In genomic region chr1:40773234-40773633, GRCm38 (mm10) we compare ENCODE assay signal across 31 mouse cellular contexts. TPM values are rescaled to one million over a fixed set of nuclear protein-coding genes. Genes with fewer than 3 reads are reported as not detected.
DNase-seq lines count a peak whose midpoint lies in the region; ATAC-seq and TF ChIP-seq lines count a peak whose summit lies in the region.
"Had no signal": no experiment of that assay in that cellular context is flagged by ENCODE, and none has a peak within 500 bp of the region (broad histone marks: within the 10 kb centered on the region; RNA-seq: fewer than 3 reads in every experiment).

No protein-coding gene starts in this region.

- H3K4me3 ChIP-seq in liver, embryonic 14.5 days (ENCODE audit: insufficient read depth in 1 of 2, low read depth in 2 of 2, low read length in 2 of 2) = no peak overlapping the region
- H3K4me3 ChIP-seq: embryonic facial prominence, embryonic 10.5 days; embryonic facial prominence, embryonic 13.5 days; heart, embryonic 12.5 days; heart, embryonic 15.5 days; hindbrain, embryonic 15.5 days had no signal

- no peaks in the 10 kb centered on the region for H3K36me3 ChIP-seq in liver, embryonic 14.5 days (replicated peaks; ENCODE audit: control insufficient read depth, insufficient read depth, low read depth)
- H3K36me3 ChIP-seq: heart, embryonic 15.5 days had no signal

- H3K4me2 ChIP-seq in liver, embryonic 14.5 days (ENCODE audit: low read depth) = peak overlapping the region; percentile 71
- H3K4me2 ChIP-seq: embryonic facial prominence, embryonic 13.5 days; heart, embryonic 12.5 days; heart, embryonic 15.5 days; hindbrain, embryonic 15.5 days had no signal

- no peaks in the 10 kb centered on the region for H3K9me3 ChIP-seq in liver, embryonic 14.5 days (ENCODE audit: control insufficient read depth, low read length)
- H3K9me3 ChIP-seq: embryonic facial prominence, embryonic 10.5 days; embryonic facial prominence, embryonic 13.5 days; heart, embryonic 12.5 days; heart, embryonic 15.5 days; hindbrain, embryonic 15.5 days had no signal

- intact Hi-C loops in heart, postnatal 14 days (cut with DNase I) = no loop called here

- no peak for TF ChIP-seq EP300 in liver, embryonic 14.5 days (IDR thresholded peaks at IDR 0.05; ENCODE audit: low read depth)

- peak; percentile 53 for DNase-seq in heart, adult 11 months
- DNase-seq in heart, adult 8-10 months (ENCODE audit: low spot score) = no peak
- DNase-seq in 3134 (ENCODE audit: extremely low read depth, insufficient read length, low spot score) = peak; percentile 27
- peak; percentile 8 for DNase-seq in Muller cell, postnatal 12 days (ENCODE audit: inconsistent ontology term)
- no peak for DNase-seq in liver, embryonic 14.5 days (ENCODE audit: low read depth in 3 of 3, low spot score in 3 of 3)
- no peak for DNase-seq in kidney, adult 8-10 months
- DNase-seq in heart, postnatal 14 days = no peak
- no peak for DNase-seq in ovary, postnatal 10 days (ENCODE audit: low spot score)
- DNase-seq: adrenal gland, adult 8-10 months; adrenal gland, postnatal 25 days; cerebellum, adult 11-12 months; cerebellum, adult 8-10 months; cerebellum, postnatal 10 days; cerebellum, postnatal 36 days; embryo, embryonic 11 days; gastrocnemius, postnatal 10 days; gastrocnemius, postnatal 36 days; heart, postnatal 10 days; heart, postnatal 4 days had no signal

- peaks cover 12 to 17% of the 10 kb centered on the region in 2 experiments; a peak in 3 of 4 replicates for H3K4me1 ChIP-seq in liver, embryonic 14.5 days (replicated peaks; ENCODE audit: control insufficient read depth in 2 of 2, insufficient read depth in 2 of 2, low read length in 1 of 2)
- H3K4me1 ChIP-seq: heart, embryonic 12.5 days; heart, embryonic 15.5 days; hindbrain, embryonic 15.5 days had no signal

- no peak overlapping the region for H3K27ac ChIP-seq in liver, embryonic 14.5 days
- H3K27ac ChIP-seq: embryonic facial prominence, embryonic 10.5 days; embryonic facial prominence, embryonic 13.5 days; heart, embryonic 15.5 days; hindbrain, embryonic 15.5 days had no signal

- H3K27me3 ChIP-seq in liver, embryonic 14.5 days (ENCODE audit: control insufficient read depth, insufficient read depth, low read length) = no peaks in the 10 kb centered on the region
- H3K27me3 ChIP-seq: embryonic facial prominence, embryonic 13.5 days; heart, embryonic 12.5 days; heart, embryonic 15.5 days; hindbrain, embryonic 15.5 days had no signal

- no peak for ATAC-seq in liver, embryonic 14.5 days (ENCODE audit: insufficient read depth)
- ATAC-seq: activated CD4-positive, CD25-positive, alpha-beta regulatory T cell, adult 4 months; forebrain, embryonic 14.5 days; intestine, postnatal 0 days had no signal

- no peak for TF ChIP-seq CTCF in liver, embryonic 14.5 days (IDR thresholded peaks at IDR 0.05; ENCODE audit: low read depth)

- WGBS in liver, embryonic 14.5 days (ENCODE audit: insufficient replicate concordance) = 83% methylated on average over 5 of the region's 5 CpGs

- H3K9ac ChIP-seq in liver, embryonic 14.5 days (replicated peaks) = no peak overlapping the region; the same call in 1 of the 2 replicates
- H3K9ac ChIP-seq: embryonic facial prominence, embryonic 13.5 days; heart, embryonic 12.5 days; heart, embryonic 15.5 days; hindbrain, embryonic 15.5 days had no signal

RNA-seq across cellular contexts. Expression of gene Mfsd9, which starts 17.3 kb away (rescaled TPM):
- total RNA-seq in heart, adult 8-10 months (2022) = 1 to 10 TPM in 1 of 4 experiments, under 1 TPM in 3; 0.49 to 1.3 (median 0.64) TPM
- polyA plus RNA-seq in liver, embryonic 14.5 days (2012; rRNA removed) = 0.36 and 0.37 TPM in 2 replicates
- 0.70 and 1.1 TPM in 2 replicates for polyA plus RNA-seq in liver, embryonic 14.5 days (2014; fragmentation: Nextera tagmentation; extraction: Ambion mirVana)
- under 1 TPM; 0.48 to 0.63 TPM for total RNA-seq in heart, postnatal 14 days (2021)

RNA-seq across cellular contexts. Expression of gene Tmem182, which starts 32.2 kb away (rescaled TPM):
- 100 to 1,000 TPM; 171 to 176 (median 173) TPM for total RNA-seq in heart, adult 8-10 months (2022)
- polyA plus RNA-seq in liver, embryonic 14.5 days (2012; rRNA removed) = not detected in 2 replicates
- not detected in 2 replicates for polyA plus RNA-seq in liver, embryonic 14.5 days (2014; fragmentation: Nextera tagmentation; extraction: Ambion mirVana)
- total RNA-seq in heart, postnatal 14 days (2021) = 100 to 1,000 TPM; 125 to 135 TPM
- total RNA-seq: ES-E14; granulocyte monocyte progenitor cell, adult 5-6 weeks had no signal
- polyA plus RNA-seq: activated CD4-positive, CD25-positive, alpha-beta regulatory T cell, adult 4 months; embryonic facial prominence, embryonic 10.5 days; forebrain, embryonic 11.5 days; forebrain, embryonic 14.5 days; hindbrain, embryonic 11.5 days had no signal

Comparison
In these comparisons a context has a peak if more than half of its experiments do, and no peak if none do; other contexts are left out.
1. DNase-seq: peak in heart, adult 11 months (single experiment), 3134 (single experiment) and Muller cell, postnatal 12 days (single experiment); none in heart, adult 8-10 months (single experiment), liver, embryonic 14.5 days (0 of 3), kidney, adult 8-10 months (0 of 2), heart, postnatal 14 days (0 of 2) and ovary, postnatal 10 days (single experiment).